Mouse (Mus musculus) midbrain, embryonic 12.5 days (tissue): ENCODE data around the gene Thsd1. TPM values are rescaled to one million over a fixed set of nuclear protein-coding genes. Genes with fewer than 3 reads are reported as not detected.
A peak's percentile ranks its signal among the peaks of the same experiment; 100 is the strongest.
"Not testable (repeated sequence)": the region's sequence is repeated elsewhere in the genome, so short reads cannot be mapped to it uniquely, and the experiment has no call there.

Experiments
- ATAC-seq: fragments of 200-750 bp; cut with Nextera tagmentation; 2 replicates; pipeline ENCODE4 v1.8.0; 2017; ENCODE audit warnings: low read depth, moderate TSS enrichment, moderate library complexity; ENCODE audit not compliant: low FRiP score
- H3K27ac ChIP-seq: fragments of 300-500 bp; sonication (generic); replicated peaks from 2 replicates; pipeline ENCODE4 v1.5.1; 2016; ENCODE audit warnings: mild to moderate bottlenecking
- H3K27me3 ChIP-seq: fragments of 300-500 bp; sonication (generic); 2 replicates; pipeline ENCODE4 v1.6.1; 2016; ENCODE audit warnings: mild to moderate bottlenecking
- H3K36me3 ChIP-seq: fragments of 300-500 bp; sonication (generic); 2 replicates; pipeline ENCODE4 v1.6.1; 2016
- H3K4me1 ChIP-seq: fragments of 300-500 bp; sonication (generic); 2 replicates; pipeline ENCODE4 v1.6.1; 2016
- H3K4me2 ChIP-seq: fragments of 300-500 bp; sonication (generic); replicated peaks from 2 replicates; pipeline ENCODE4 v1.6.1; 2016; ENCODE audit warnings: mild to moderate bottlenecking, moderate library complexity
- H3K4me3 ChIP-seq: fragments of 300-500 bp; sonication (generic); 2 replicates; pipeline ENCODE4 v1.5.1; 2016; ENCODE audit warnings: mild to moderate bottlenecking
- H3K9ac ChIP-seq: fragments of 300-500 bp; sonication (generic); replicated peaks from 2 replicates; pipeline ENCODE4 v1.6.1; 2016; ENCODE audit warnings: mild to moderate bottlenecking, moderate library complexity
- H3K9me3 ChIP-seq: fragments of 300-500 bp; sonication (generic); 2 replicates; pipeline ENCODE4 v1.6.1; 2016; ENCODE audit warnings: mild to moderate bottlenecking
- WGBS: fragments of 180-500 bp; shearing (Covaris S2); methylation state at CpG from one replicate; pipeline ENCODE4 v1.1.7; 2016; 5-methylcytosine and 5-hydroxymethylcytosine counted together
- polyA plus RNA-seq: library from polyadenylated mRNA; unstranded; fragments of >200 nt; fragmentation: Nextera tagmentation; extraction: Ambion mirVana; gene quantifications from 2 replicates; pipeline ENCODE4 v1.2.1, GENCODE M21; 2016

The Thsd1 gene
- polyA plus RNA-seq, 1 experiment from 2014 or later: 9.2 TPM

GRCm38 (mm10) chr8:22266809-22267208 lies 39.7 kb downstream of the Thsd1 start:
- no peak overlapping the region for H3K4me2 ChIP-seq
- H3K4me3 ChIP-seq: no peak overlapping the region
- no peak overlapping the region for H3K27ac ChIP-seq
- no peak overlapping the region for H3K9ac ChIP-seq
- WGBS: 97% methylated on average over 3 of the region's 3 CpGs
- no peaks in the 10 kb centered on the region for H3K27me3 ChIP-seq
- no peaks in the 10 kb centered on the region for H3K9me3 ChIP-seq
- ATAC-seq: no peak
- H3K36me3 ChIP-seq: no peaks in the 10 kb centered on the region
- no peaks in the 10 kb centered on the region for H3K4me1 ChIP-seq

GRCm38 (mm10) chr8:22273142-22273541 lies 46.0 kb downstream of the Thsd1 start:
- ATAC-seq: no peak

GRCm38 (mm10) chr8:22274641-22275040 lies 47.5 kb downstream of the Thsd1 start:
- H3K4me3 ChIP-seq: no peak overlapping the region
- H3K27me3 ChIP-seq: no peaks in the 10 kb centered on the region
- H3K9ac ChIP-seq: no peak overlapping the region
- H3K27ac ChIP-seq: no peak overlapping the region
- no peak overlapping the region for H3K4me2 ChIP-seq
- no peaks in the 10 kb centered on the region for H3K9me3 ChIP-seq
- WGBS: 78% methylated on average over 10 of the region's 10 CpGs
- H3K4me1 ChIP-seq: no peaks in the 10 kb centered on the region
- no peaks in the 10 kb centered on the region for H3K36me3 ChIP-seq
- no peak for ATAC-seq

More at GRCm38 (mm10) chr8:22273142-22273541, 46.0 kb downstream of the Thsd1 start:
- no peak overlapping the region for H3K4me2 ChIP-seq
- no peaks in the 10 kb centered on the region for H3K27me3 ChIP-seq
- H3K36me3 ChIP-seq: no peaks in the 10 kb centered on the region
- 85% methylated on average over 3 of the region's 3 CpGs for WGBS
- H3K4me1 ChIP-seq: no peaks in the 10 kb centered on the region
- H3K27ac ChIP-seq: no peak overlapping the region
- H3K4me3 ChIP-seq: no peak overlapping the region
- no peaks in the 10 kb centered on the region for H3K9me3 ChIP-seq
- H3K9ac ChIP-seq: no peak overlapping the region

GRCm38 (mm10) chr8:22282999-22283491 lies 55.9 kb downstream of the Thsd1 start, which contains the start of gene Tpte:
TSS of gene Tpte (plus strand) at chr8:22283441.
- no peaks in the 10 kb centered on the region for H3K36me3 ChIP-seq
- no peak within 1 kb of the TSS for H3K9ac ChIP-seq
- ATAC-seq: no peak
- WGBS: 63% methylated on average over 2 of the region's 2 CpGs
- no peak within 1 kb of the TSS for H3K4me2 ChIP-seq
- no peaks in the 10 kb centered on the region for H3K27me3 ChIP-seq
- no peaks in the 10 kb centered on the region for H3K4me1 ChIP-seq
- H3K9me3 ChIP-seq: no peaks in the 10 kb centered on the region
- no peak within 1 kb of the TSS for H3K4me3 ChIP-seq
- H3K27ac ChIP-seq: no peak within 1 kb of the TSS

GRCm38 (mm10) chr8:22302326-22302725 lies 75.2 kb downstream of the Thsd1 start:
- no peak for ATAC-seq
- H3K27me3 ChIP-seq: no peaks in the 10 kb centered on the region
- no peaks in the 10 kb centered on the region for H3K9me3 ChIP-seq
- peaks cover 7% of the 10 kb centered on the region; the same call in 1 of the 2 replicates for H3K4me1 ChIP-seq
- no peaks in the 10 kb centered on the region for H3K36me3 ChIP-seq
- no peak overlapping the region for H3K27ac ChIP-seq
- H3K4me3 ChIP-seq: no peak overlapping the region
- H3K9ac ChIP-seq: no peak overlapping the region
- WGBS: 46% methylated on average over 2 of the region's 2 CpGs
- H3K4me2 ChIP-seq: no peak overlapping the region

- Histone ChIP-seq H3K9me3 (no peaks in the 10 kb centered on the region), H3K4me2 (peak overlapping the region; percentile 41), H3K4me1 (peaks cover 7% of the 10 kb centered on the region; the same call in 1 of the 2 replicates), H3K27ac (no peak overlapping the region; the same call in 1 of the 2 replicates), H3K36me3 (no peaks in the 10 kb centered on the region), H3K4me3 (peak overlapping the region; percentile 9; the same call in 1 of the 2 replicates), H3K27me3 (no peaks in the 10 kb centered on the region), H3K9ac (no peak overlapping the region)
- 11% methylated on average over 7 of the region's 7 CpGs for WGBS
- peak; percentile 85 for ATAC-seq
Observed at GRCm38 (mm10) chr8:22302896-22303306, 75.8 kb downstream of the Thsd1 start.

- not testable (repeated sequence) for ATAC-seq, H3K4me1 ChIP-seq, H3K4me2 ChIP-seq, H3K27ac ChIP-seq, H3K27me3 ChIP-seq, H3K36me3 ChIP-seq, H3K9me3 ChIP-seq, H3K4me3 ChIP-seq, H3K9ac ChIP-seq
- WGBS: 92% methylated on average over 9 of the region's 9 CpGs
Observed at GRCm38 (mm10) chr8:22304045-22304444, 76.9 kb downstream of the Thsd1 start.

- no peak overlapping the region for H3K9ac ChIP-seq
- H3K4me2 ChIP-seq: no peak overlapping the region
- ATAC-seq: no peak
- WGBS: 83% methylated on average over 10 of the region's 10 CpGs
- H3K4me3 ChIP-seq: no peak overlapping the region
- no peaks in the 10 kb centered on the region for H3K9me3 ChIP-seq
- H3K4me1 ChIP-seq: peaks cover 7% of the 10 kb centered on the region; the same call in 1 of the 2 replicates
- H3K27ac ChIP-seq: no peak overlapping the region
- no peaks in the 10 kb centered on the region for H3K27me3 ChIP-seq
- H3K36me3 ChIP-seq: no peaks in the 10 kb centered on the region
Observed at GRCm38 (mm10) chr8:22306999-22307398, 79.9 kb downstream of the Thsd1 start.

Other genes with a start within 250 kb of the Thsd1 start
- 1.9 and 2.6 TPM in 2 replicates for gene Atp7b, start 167.0 kb upstream of the Thsd1 start, polyA plus RNA-seq
- 31.7 and 37.9 TPM in 2 replicates for gene Alg11, start 166.6 kb upstream of the Thsd1 start, polyA plus RNA-seq
- gene Nek5, start 102.3 kb upstream of the Thsd1 start, polyA plus RNA-seq: 0.31 and 0.41 TPM in 2 replicates
- gene Nek3, start 60.9 kb upstream of the Thsd1 start, polyA plus RNA-seq: 7.4 and 10.2 TPM in 2 replicates
- gene Ckap2, start 41.5 kb upstream of the Thsd1 start, polyA plus RNA-seq: 50.7 and 55.4 TPM in 2 replicates
- 39.3 and 41.0 TPM in 2 replicates for gene Vps36, start 34.5 kb upstream of the Thsd1 start, polyA plus RNA-seq
- not detected in 2 replicates for gene Tpte, start 56.1 kb downstream of the Thsd1 start, polyA plus RNA-seq
- gene Slc25a15, start 171.3 kb downstream of the Thsd1 start, polyA plus RNA-seq: 12.5 and 13.6 TPM in 2 replicates
- 38.5 and 43.8 TPM in 2 replicates for gene Mrps31, start 184.0 kb downstream of the Thsd1 start, polyA plus RNA-seq